Mouse (Mus musculus) retina, postnatal 1 day (tissue): Measurements from ENCODE around the gene Ezr.
A peak's percentile ranks its signal among the peaks of the same experiment; 100 is the strongest.

Source experiments
- DNase-seq: peaks from one replicate; pipeline ENCODE4 v3.0.0-alpha.2; 2012

The Ezr gene

GRCm38 (mm10) chr17:6767771-6768170, 14.8 kb downstream of the Ezr start:
- no peak for DNase-seq

GRCm38 (mm10) chr17:6766823-6767222, 15.8 kb downstream of the Ezr start:
- no peak for DNase-seq

- no peak for DNase-seq
These were observed 16.7 kb downstream of the Ezr start for GRCm38 (mm10) chr17:6765886-6766285.

- DNase-seq: no peak
These were observed 17.9 kb downstream of the Ezr start for GRCm38 (mm10) chr17:6764730-6765129.

- no peak for DNase-seq
These were observed 18.4 kb downstream of the Ezr start for GRCm38 (mm10) chr17:6764227-6764593.

GRCm38 (mm10) chr17:6763513-6764226, 18.9 kb downstream of the Ezr start:
- no peak for DNase-seq

GRCm38 (mm10) chr17:6759717-6760292, 22.8 kb downstream of the Ezr start:
- DNase-seq: no peak

GRCm38 (mm10) chr17:6758845-6759244, 23.7 kb downstream of the Ezr start:
- DNase-seq: no peak

GRCm38 (mm10) chr17:6757902-6758301, 24.7 kb downstream of the Ezr start:
- no peak for DNase-seq

GRCm38 (mm10) chr17:6755873-6756272, 26.7 kb downstream of the Ezr start:
- no peak for DNase-seq

- DNase-seq: no peak
These were observed 27.4 kb downstream of the Ezr start for GRCm38 (mm10) chr17:6755176-6755575.

- DNase-seq: peak; percentile 71
These were observed 30.2 kb downstream of the Ezr start for GRCm38 (mm10) chr17:6752375-6752774.

GRCm38 (mm10) chr17:6751221-6751859, 31.2 kb downstream of the Ezr start:
- no peak for DNase-seq

- no peak for DNase-seq
These were observed 33.7 kb downstream of the Ezr start for GRCm38 (mm10) chr17:6748779-6749464.

- peak; percentile 55 for DNase-seq
These were observed 35.1 kb downstream of the Ezr start for GRCm38 (mm10) chr17:6747478-6747877.

- DNase-seq: peak; percentile 61
These were observed 35.9 kb downstream of the Ezr start for GRCm38 (mm10) chr17:6746452-6747231.

- peak; percentile 74 for DNase-seq
These were observed 36.6 kb downstream of the Ezr start for GRCm38 (mm10) chr17:6745975-6746374.

GRCm38 (mm10) chr17:6745503-6745902, 37.1 kb downstream of the Ezr start:
- peak; percentile 37 for DNase-seq

GRCm38 (mm10) chr17:6744871-6745270, 37.7 kb downstream of the Ezr start:
- DNase-seq: no peak

- no peak for DNase-seq
These were observed 38.2 kb downstream of the Ezr start for GRCm38 (mm10) chr17:6744366-6744765.

- DNase-seq: no peak
These were observed 38.8 kb downstream of the Ezr start for GRCm38 (mm10) chr17:6743787-6744239.

- no peak for DNase-seq
These were observed 39.5 kb downstream of the Ezr start for GRCm38 (mm10) chr17:6743039-6743575.
